Mouse (Mus musculus): ENCODE data around the gene Tlr13.

GRCm38 (mm10) chrX:106134916-106135315 lies 8.1 kb upstream of the Tlr13 start:
- TF ChIP-seq CTCF (IDR thresholded peaks at IDR 0.05; ENCODE audit: low read depth), result no peak
- TF ChIP-seq EP300 (IDR thresholded peaks at IDR 0.05; ENCODE audit: low read depth), result no peak
